Mouse (Mus musculus) liver, adult 2 months (tissue): Measurements from ENCODE around the gene Eif4a1. TPM values are rescaled to one million over a fixed set of nuclear protein-coding genes. Genes with fewer than 3 reads are reported as not detected.

Experiments
- DNase-seq: peaks from one replicate; pipeline ENCODE4 v3.0.0-alpha.2; 2011; ENCODE audit warnings: low read depth, low spot score; ENCODE audit errors: extremely low read depth
- H3K27ac ChIP-seq: fragments of 200-500 bp; replicated peaks from 2 replicates; pipeline ENCODE4 v1.5.1; 2012; ENCODE audit warnings: low read depth, mild to moderate bottlenecking, control low read depth, inconsistent platforms, low read length; ENCODE audit not compliant: insufficient read depth
- H3K27me3 ChIP-seq: fragments of 200-500 bp; 2 replicates; pipeline ENCODE4 v1.6.1; 2012; ENCODE audit warnings: mild to moderate bottlenecking, moderate library complexity, low read length, inconsistent platforms; ENCODE audit not compliant: control insufficient read depth, insufficient read depth
- H3K36me3 ChIP-seq: fragments of 200-500 bp; 2 replicates; pipeline ENCODE4 v1.6.1; 2012; ENCODE audit warnings: low read length, inconsistent platforms; ENCODE audit not compliant: control insufficient read depth, insufficient read depth
- H3K4me1 ChIP-seq: fragments of 200-500 bp; 2 replicates; pipeline ENCODE4 v1.6.1; 2011; ENCODE audit warnings: low read length; ENCODE audit not compliant: control insufficient read depth, insufficient read depth
- H3K4me3 ChIP-seq: fragments of 200-500 bp; 2 replicates; pipeline ENCODE4 v1.5.1; 2011; ENCODE audit warnings: low read depth, mild to moderate bottlenecking, control low read depth, low read length, moderate library complexity; ENCODE audit not compliant: insufficient read depth
- H3K79me2 ChIP-seq: fragments of 200-500 bp; 2 replicates; pipeline ENCODE4 v1.6.1; 2012; ENCODE audit warnings: inconsistent platforms, mild to moderate bottlenecking, low read length, moderate library complexity; ENCODE audit not compliant: control insufficient read depth, insufficient read depth
- H3K9ac ChIP-seq: fragments of 200-500 bp; 2 replicates; pipeline ENCODE4 v1.6.1; 2012; ENCODE audit warnings: low read depth, mild to moderate bottlenecking, control low read depth, inconsistent platforms, low read length
- CTCF ChIP-seq: fragments of 200-500 bp; IDR thresholded peaks from 2 replicates; pipeline ENCODE4 v1.5.1; 2011; ENCODE audit warnings: low read depth, low read length, control low read depth
- POLR2A ChIP-seq: fragments of 200-500 bp; IDR thresholded peaks from 2 replicates; pipeline ENCODE4 v1.6.1; 2011; ENCODE audit warnings: low read length, control low read depth; ENCODE audit not compliant: insufficient read depth; ENCODE audit errors: extremely low read depth
- WGBS: fragments of 180-500 bp; shearing (Covaris S2); methylation state at CpG from one replicate; pipeline ENCODE4 v1.1.7; 2018; 5-methylcytosine and 5-hydroxymethylcytosine counted together
- polyA plus RNA-seq: library from polyadenylated mRNA; depleted of rRNA; stranded (reverse); fragments of >200 nt; gene quantifications from 2 replicates; pipeline ENCODE4 v1.2.3, GENCODE M21; 2012
- total RNA-seq: library from RNA; depleted of rRNA; stranded (reverse); fragments of >200 nt; gene quantifications from 2 replicates; pipeline ENCODE4 v1.2.3, GENCODE M21; 2014

The Eif4a1 gene
- total and polyA plus RNA-seq, 2 experiments, result 221 to 370 TPM

GRCm38 (mm10) chr11:69709554-69710446, 37.6 kb upstream of the Eif4a1 start:
- 71% methylated on average over 11 of the region's 11 CpGs for WGBS
- DNase-seq, result no peak
- Histone ChIP-seq H3K9ac (no peak overlapping the region), H3K27ac (no peak overlapping the region), H3K4me1 (no peaks in the 10 kb centered on the region), H3K4me3 (no peak overlapping the region), H3K79me2 (no peaks in the 10 kb centered on the region), H3K27me3 (no peaks in the 10 kb centered on the region), H3K36me3 (no peaks in the 10 kb centered on the region)
- TF ChIP-seq CTCF (no peak), POLR2A (no peak)

- no peaks in the 10 kb centered on the region for H3K27me3 ChIP-seq
- H3K4me1 ChIP-seq, result no peaks in the 10 kb centered on the region
- no peaks in the 10 kb centered on the region for H3K79me2 ChIP-seq
- TF ChIP-seq POLR2A, result no peak
- TF ChIP-seq CTCF, result no peak
- no peak overlapping the region for H3K27ac ChIP-seq
- 92% methylated on average over 3 of the region's 3 CpGs for WGBS
- H3K9ac ChIP-seq, result no peak overlapping the region
- DNase-seq, result no peak
- H3K36me3 ChIP-seq, result no peaks in the 10 kb centered on the region
- H3K4me3 ChIP-seq, result no peak overlapping the region
Observed at GRCm38 (mm10) chr11:69708614-69709265, 36.5 kb upstream of the Eif4a1 start.

- TF ChIP-seq POLR2A (no peak), CTCF (no peak)
- Histone ChIP-seq H3K36me3 (no peaks in the 10 kb centered on the region), H3K79me2 (no peaks in the 10 kb centered on the region), H3K9ac (no peak overlapping the region), H3K4me3 (no peak overlapping the region), H3K4me1 (no peaks in the 10 kb centered on the region), H3K27me3 (no peaks in the 10 kb centered on the region), H3K27ac (no peak overlapping the region)
- DNase-seq, result no peak
- 96% methylated on average over 4 of the region's 4 CpGs for WGBS
Observed at GRCm38 (mm10) chr11:69707873-69708381, 35.7 kb upstream of the Eif4a1 start.

GRCm38 (mm10) chr11:69707480-69707847, 35.2 kb upstream of the Eif4a1 start:
- H3K27ac ChIP-seq, result no peak overlapping the region
- no peaks in the 10 kb centered on the region for H3K36me3 ChIP-seq
- no peaks in the 10 kb centered on the region for H3K27me3 ChIP-seq
- no peaks in the 10 kb centered on the region for H3K79me2 ChIP-seq
- no peaks in the 10 kb centered on the region for H3K4me1 ChIP-seq
- 90% methylated on average over 4 of the region's 4 CpGs for WGBS
- H3K9ac ChIP-seq, result no peak overlapping the region
- TF ChIP-seq CTCF (no peak), POLR2A (no peak)
- no peak overlapping the region for H3K4me3 ChIP-seq
- no peak for DNase-seq

- TF ChIP-seq CTCF (no peak), POLR2A (no peak)
- Histone ChIP-seq H3K36me3 (no peaks in the 10 kb centered on the region), H3K9ac (no peak overlapping the region), H3K4me3 (no peak overlapping the region), H3K79me2 (no peaks in the 10 kb centered on the region), H3K27ac (no peak overlapping the region), H3K4me1 (no peaks in the 10 kb centered on the region), H3K27me3 (no peaks in the 10 kb centered on the region)
- peak; percentile 94 for DNase-seq
- WGBS, result 41% methylated on average over 6 of the region's 6 CpGs
Observed at GRCm38 (mm10) chr11:69706775-69707479, 34.7 kb upstream of the Eif4a1 start.

- Histone ChIP-seq H3K9ac (no peak overlapping the region), H3K27me3 (no peaks in the 10 kb centered on the region), H3K4me3 (no peak overlapping the region), H3K4me1 (no peaks in the 10 kb centered on the region), H3K27ac (no peak overlapping the region), H3K79me2 (no peaks in the 10 kb centered on the region), H3K36me3 (no peaks in the 10 kb centered on the region)
- 55% methylated on average over 2 of the region's 2 CpGs for WGBS
- no peak for DNase-seq
- TF ChIP-seq CTCF, result no peak
Observed at GRCm38 (mm10) chr11:69704613-69705010, 32.4 kb upstream of the Eif4a1 start.
